Mouse (Mus musculus) liver, adult 2 months (tissue): ENCODE results near the gene Mnat1. TPM values are rescaled to one million over a fixed set of nuclear protein-coding genes. Genes with fewer than 3 reads are reported as not detected.
"Not testable (repeated sequence)": the region's sequence is repeated elsewhere in the genome, so short reads cannot be mapped to it uniquely, and the experiment has no call there.

Experiments
- DNase-seq: peaks from one replicate; pipeline ENCODE4 v3.0.0-alpha.2; 2011; ENCODE audit warnings: low read depth, low spot score; ENCODE audit errors: extremely low read depth
- H3K27ac ChIP-seq: fragments of 200-500 bp; replicated peaks from 2 replicates; pipeline ENCODE4 v1.5.1; 2012; ENCODE audit warnings: low read depth, mild to moderate bottlenecking, control low read depth, inconsistent platforms, low read length; ENCODE audit not compliant: insufficient read depth
- H3K27me3 ChIP-seq: fragments of 200-500 bp; 2 replicates; pipeline ENCODE4 v1.6.1; 2012; ENCODE audit warnings: mild to moderate bottlenecking, moderate library complexity, low read length, inconsistent platforms; ENCODE audit not compliant: control insufficient read depth, insufficient read depth
- H3K36me3 ChIP-seq: fragments of 200-500 bp; 2 replicates; pipeline ENCODE4 v1.6.1; 2012; ENCODE audit warnings: low read length, inconsistent platforms; ENCODE audit not compliant: control insufficient read depth, insufficient read depth
- H3K4me1 ChIP-seq: fragments of 200-500 bp; 2 replicates; pipeline ENCODE4 v1.6.1; 2011; ENCODE audit warnings: low read length; ENCODE audit not compliant: control insufficient read depth, insufficient read depth
- H3K4me3 ChIP-seq: fragments of 200-500 bp; 2 replicates; pipeline ENCODE4 v1.5.1; 2011; ENCODE audit warnings: low read depth, mild to moderate bottlenecking, control low read depth, low read length, moderate library complexity; ENCODE audit not compliant: insufficient read depth
- H3K79me2 ChIP-seq: fragments of 200-500 bp; 2 replicates; pipeline ENCODE4 v1.6.1; 2012; ENCODE audit warnings: inconsistent platforms, mild to moderate bottlenecking, low read length, moderate library complexity; ENCODE audit not compliant: control insufficient read depth, insufficient read depth
- H3K9ac ChIP-seq: fragments of 200-500 bp; 2 replicates; pipeline ENCODE4 v1.6.1; 2012; ENCODE audit warnings: low read depth, mild to moderate bottlenecking, control low read depth, inconsistent platforms, low read length
- CTCF ChIP-seq: fragments of 200-500 bp; IDR thresholded peaks from 2 replicates; pipeline ENCODE4 v1.5.1; 2011; ENCODE audit warnings: low read depth, low read length, control low read depth
- POLR2A ChIP-seq: fragments of 200-500 bp; IDR thresholded peaks from 2 replicates; pipeline ENCODE4 v1.6.1; 2011; ENCODE audit warnings: low read length, control low read depth; ENCODE audit not compliant: insufficient read depth; ENCODE audit errors: extremely low read depth
- WGBS: fragments of 180-500 bp; shearing (Covaris S2); methylation state at CpG from one replicate; pipeline ENCODE4 v1.1.7; 2018; 5-methylcytosine and 5-hydroxymethylcytosine counted together
- polyA plus RNA-seq: library from polyadenylated mRNA; depleted of rRNA; stranded (reverse); fragments of >200 nt; gene quantifications from 2 replicates; pipeline ENCODE4 v1.2.3, GENCODE M21; 2012; rRNA removed
- total RNA-seq: library from RNA; depleted of rRNA; stranded (reverse); fragments of >200 nt; gene quantifications from 2 replicates; pipeline ENCODE4 v1.2.3, GENCODE M21; 2014; rRNA removed

The Mnat1 gene
- total RNA-seq: 8.1 and 10.6 TPM in 2 replicates
- 2.4 and 3.4 TPM in 2 replicates for polyA plus RNA-seq

GRCm38 (mm10) chr12:73123093-73124041, at the start of gene Mnat1:
Gene Mnat1 (plus strand): TSS chr12:73123717.
- Histone ChIP-seq H3K4me1 (peaks cover 3% of the 10 kb centered on the region; the same call in 1 of the 2 replicates), H3K36me3 (no peaks in the 10 kb centered on the region), H3K27me3 (no peaks in the 10 kb centered on the region), H3K27ac (no peak within 1 kb of the TSS), H3K9ac (peak within 1 kb of the TSS; percentile 76), H3K4me3 (peak within 1 kb of the TSS; percentile 67), H3K79me2 (peaks cover 7% of the 10 kb centered on the region; the same call in 1 of the 2 replicates)
- 1% methylated on average over 23 of the region's 23 CpGs for WGBS
- peak; percentile 79 for DNase-seq
- TF ChIP-seq CTCF: 0 out of 2 replicates have a peak, but pooled peaks have one; percentile 5
- TF ChIP-seq POLR2A: 0 out of 2 replicates have a peak, but pooled peaks have one; percentile 24

- not testable (repeated sequence) for H3K4me3 ChIP-seq, H3K79me2 ChIP-seq, DNase-seq, H3K4me1 ChIP-seq, H3K36me3 ChIP-seq, H3K27me3 ChIP-seq, H3K27ac ChIP-seq, H3K9ac ChIP-seq
- WGBS: 92% methylated on average over 4 of the region's 4 CpGs
These were observed 41.7 kb upstream of the Mnat1 start for GRCm38 (mm10) chr12:73081828-73082227.

- Histone ChIP-seq H3K27ac (no peak overlapping the region), H3K36me3 (no peaks in the 10 kb centered on the region), H3K4me3 (no peak overlapping the region), H3K27me3 (no peaks in the 10 kb centered on the region), H3K79me2 (no peaks in the 10 kb centered on the region), H3K9ac (no peak overlapping the region), H3K4me1 (no peaks in the 10 kb centered on the region)
- no peak for TF ChIP-seq CTCF
- no peak for TF ChIP-seq POLR2A
- WGBS: 81% methylated on average over 4 of the region's 4 CpGs
- no peak for DNase-seq
These were observed 39.7 kb upstream of the Mnat1 start for GRCm38 (mm10) chr12:73083773-73084172.

- DNase-seq: no peak
- no peaks in the 10 kb centered on the region for H3K4me1 ChIP-seq
- H3K27me3 ChIP-seq: no peaks in the 10 kb centered on the region
- WGBS: 59% methylated on average over 11 of the region's 11 CpGs
- H3K36me3 ChIP-seq: no peaks in the 10 kb centered on the region
- no peak overlapping the region for H3K27ac ChIP-seq
- no peak overlapping the region for H3K9ac ChIP-seq
- no peaks in the 10 kb centered on the region for H3K79me2 ChIP-seq
- TF ChIP-seq POLR2A (no peak), CTCF (no peak)
- no peak overlapping the region for H3K4me3 ChIP-seq
These were observed 37.5 kb upstream of the Mnat1 start for GRCm38 (mm10) chr12:73085739-73086630.

GRCm38 (mm10) chr12:73087086-73087485, 36.4 kb upstream of the Mnat1 start:
- Histone ChIP-seq H3K4me3 (no peak overlapping the region), H3K36me3 (no peaks in the 10 kb centered on the region), H3K79me2 (no peaks in the 10 kb centered on the region), H3K9ac (no peak overlapping the region), H3K27ac (no peak overlapping the region), H3K27me3 (no peaks in the 10 kb centered on the region), H3K4me1 (no peaks in the 10 kb centered on the region)
- no peak for DNase-seq
- TF ChIP-seq POLR2A (no peak), CTCF (no peak)
- WGBS: 90% methylated on average over 7 of the region's 7 CpGs

- H3K4me3 ChIP-seq: no peak overlapping the region
- no peak for DNase-seq
- no peaks in the 10 kb centered on the region for H3K36me3 ChIP-seq
- 85% methylated on average over 5 of the region's 5 CpGs for WGBS
- no peaks in the 10 kb centered on the region for H3K4me1 ChIP-seq
- no peak overlapping the region for H3K27ac ChIP-seq
- H3K79me2 ChIP-seq: no peaks in the 10 kb centered on the region
- H3K9ac ChIP-seq: no peak overlapping the region
- TF ChIP-seq CTCF: no peak
- no peak for TF ChIP-seq POLR2A
- H3K27me3 ChIP-seq: no peaks in the 10 kb centered on the region
These were observed 35.0 kb upstream of the Mnat1 start for GRCm38 (mm10) chr12:73088500-73088899.
